Mouse (Mus musculus): ENCODE measurements around the gene Camsap2.

The Camsap2 gene

DNA sequence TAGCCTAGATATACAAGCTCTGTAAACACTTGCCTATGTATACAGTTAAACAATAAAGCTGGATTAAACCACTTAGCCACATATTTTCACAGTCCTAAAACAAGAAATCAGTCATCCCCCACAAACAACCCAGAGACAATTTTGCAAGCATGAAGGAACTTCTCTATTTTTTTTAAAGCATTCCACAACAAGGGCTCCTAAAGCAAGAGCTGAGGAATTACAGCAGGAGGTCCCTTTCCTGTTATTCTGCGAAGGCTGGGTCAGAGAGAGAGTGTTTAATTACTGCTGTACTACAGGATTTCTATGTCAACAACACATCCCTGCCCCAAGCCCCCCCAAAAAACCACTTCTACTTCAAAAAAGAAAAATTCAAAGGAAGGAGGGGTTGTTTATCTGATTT is 1.6 kb downstream of the Camsap2 start:
- DNase-seq (ENCODE audit: low spot score in 2 of 2): no peak

DNA sequence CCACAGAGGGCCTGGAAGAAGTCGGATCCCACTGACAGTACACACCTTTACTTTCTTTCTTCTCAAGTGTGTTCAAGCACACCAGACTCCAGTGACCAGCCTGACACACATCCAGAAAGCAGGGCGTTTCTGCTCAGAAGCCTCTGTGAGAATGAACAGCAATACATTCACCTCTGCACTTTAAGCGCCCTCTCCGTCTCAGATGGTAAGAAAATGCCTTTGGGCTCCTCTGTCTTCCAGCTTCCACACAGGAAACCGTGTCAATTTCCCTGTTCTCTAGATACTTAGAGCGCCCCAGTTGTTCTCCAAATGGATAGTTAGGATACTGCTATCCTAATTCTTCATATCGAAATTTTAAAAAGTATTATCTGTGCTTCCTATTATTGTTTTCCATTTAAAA is 2.2 kb downstream of the Camsap2 start:
- no peak for DNase-seq (ENCODE audit: low spot score in 2 of 2)

DNA sequence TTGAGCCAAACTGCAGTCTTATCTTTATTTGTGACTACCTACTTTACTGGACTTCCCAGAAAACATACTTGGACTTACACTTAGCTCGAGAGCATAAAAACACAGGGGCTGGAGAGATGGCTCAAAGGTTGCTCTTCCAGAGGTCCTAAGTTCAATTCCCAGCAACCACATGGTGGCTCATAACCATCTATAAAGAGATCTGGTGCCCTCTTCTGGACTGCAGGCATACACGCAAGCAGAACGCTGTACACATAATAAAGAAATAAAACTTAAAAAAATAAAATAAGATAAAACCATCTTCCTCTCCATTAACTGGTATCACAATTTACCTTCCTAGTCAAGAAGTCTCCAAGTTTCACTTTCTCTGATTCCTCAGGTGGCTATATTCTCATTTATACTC is 5.4 kb downstream of the Camsap2 start:
- DNase-seq (ENCODE audit: low spot score in 2 of 2): no peak

DNA sequence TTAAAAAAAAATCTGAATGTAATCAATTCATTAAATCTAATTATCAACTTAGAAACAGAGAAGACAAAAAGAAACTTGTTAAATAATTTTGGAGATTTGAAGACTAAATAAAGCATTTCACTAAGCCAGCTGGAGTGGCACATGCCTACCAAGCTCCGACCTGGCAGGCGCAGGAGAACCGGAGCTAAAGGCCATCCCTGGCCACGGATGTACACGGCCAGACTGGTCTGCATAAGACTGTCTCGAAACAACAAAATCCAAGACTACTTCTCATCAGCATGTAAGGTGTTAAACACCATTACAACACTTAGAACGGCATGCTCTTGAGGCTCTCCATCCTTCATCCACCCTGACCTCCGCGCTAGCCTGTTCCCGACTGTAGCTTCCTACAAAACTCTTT is 11.2 kb downstream of the Camsap2 start:
- DNase-seq (ENCODE audit: low spot score in 2 of 2): no peak

DNA sequence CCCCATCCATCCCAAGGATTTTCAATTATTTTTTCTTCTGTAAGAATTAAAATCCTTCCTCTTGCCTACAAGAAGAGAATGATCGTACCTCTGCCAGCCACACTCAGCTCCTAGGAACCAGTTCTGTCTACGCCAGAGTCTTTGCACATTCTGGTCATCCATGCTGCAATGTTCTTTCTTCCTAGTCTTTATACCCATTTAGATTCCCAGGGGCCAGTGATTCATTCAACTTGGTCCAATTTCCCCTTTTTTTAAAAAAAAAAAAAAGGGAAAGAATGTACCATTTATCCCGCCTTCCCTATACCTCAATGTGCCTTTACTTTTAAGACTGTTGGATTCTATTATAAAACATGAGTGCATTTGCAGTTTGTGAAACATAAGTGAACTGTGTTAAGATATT is 12.4 kb downstream of the Camsap2 start:
- no peak for DNase-seq (ENCODE audit: low spot score in 2 of 2)

DNA sequence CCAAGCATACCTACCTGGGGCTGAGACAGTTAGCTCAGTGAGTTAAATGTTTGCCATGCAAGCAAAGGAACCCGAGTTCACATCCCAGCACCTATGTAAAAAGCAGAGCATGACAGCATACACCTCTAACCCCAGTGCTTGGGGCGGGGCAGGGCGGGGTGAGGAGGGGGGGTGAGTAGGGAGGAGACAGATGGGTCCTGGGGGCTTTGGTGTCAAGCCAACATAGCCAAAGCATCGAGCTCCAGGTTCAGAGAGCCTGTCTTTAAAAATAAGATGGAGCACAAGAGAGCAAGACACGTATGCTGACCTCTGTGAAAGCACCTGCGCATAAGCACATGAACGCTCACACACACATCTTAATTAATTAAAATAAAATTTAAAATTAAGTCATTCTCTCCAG is 12.8 kb downstream of the Camsap2 start:
- no peak for DNase-seq (ENCODE audit: low spot score in 2 of 2)

DNA sequence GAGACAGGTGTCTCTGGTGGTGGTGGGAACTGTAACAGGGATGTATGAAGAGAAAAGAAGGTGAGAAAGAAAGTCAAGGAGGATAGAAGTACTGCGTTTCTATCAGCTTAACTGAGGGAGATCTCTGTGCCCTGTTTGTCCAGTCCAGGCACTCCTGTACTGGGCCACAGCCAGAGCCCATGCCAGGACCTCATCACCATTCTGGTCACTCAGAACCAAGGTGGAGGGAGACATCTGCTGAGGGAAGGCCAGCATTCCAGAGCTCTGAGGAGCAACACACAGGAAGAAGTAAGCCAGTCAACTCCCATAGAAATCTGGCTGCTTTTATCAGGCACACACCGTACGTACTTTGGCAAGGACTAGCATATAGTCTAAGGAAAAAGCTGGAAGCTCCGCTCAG is 14.1 kb downstream of the Camsap2 start:
- DNase-seq (ENCODE audit: low spot score in 2 of 2): no peak

DNA sequence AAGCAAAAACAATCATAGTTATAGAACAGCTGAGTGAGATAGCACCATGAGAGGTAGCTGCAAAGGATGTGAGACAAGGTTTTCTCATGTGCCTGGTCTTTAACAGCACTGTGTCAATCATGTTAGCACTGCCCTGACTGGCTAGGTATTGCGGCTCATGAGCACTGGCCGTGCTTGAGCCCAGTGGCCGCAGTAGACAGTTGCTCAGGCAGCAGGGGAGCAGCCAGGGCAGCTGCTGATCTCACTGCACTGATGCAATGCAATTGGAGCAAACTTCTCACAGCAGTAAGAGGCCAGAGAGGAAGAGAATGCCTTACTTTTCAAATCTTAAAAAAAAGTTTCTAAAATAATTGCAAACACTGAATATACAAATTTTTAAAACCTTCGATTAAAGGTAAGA is 16.5 kb downstream of the Camsap2 start:
- no peak for DNase-seq (ENCODE audit: low spot score in 2 of 2)

DNA sequence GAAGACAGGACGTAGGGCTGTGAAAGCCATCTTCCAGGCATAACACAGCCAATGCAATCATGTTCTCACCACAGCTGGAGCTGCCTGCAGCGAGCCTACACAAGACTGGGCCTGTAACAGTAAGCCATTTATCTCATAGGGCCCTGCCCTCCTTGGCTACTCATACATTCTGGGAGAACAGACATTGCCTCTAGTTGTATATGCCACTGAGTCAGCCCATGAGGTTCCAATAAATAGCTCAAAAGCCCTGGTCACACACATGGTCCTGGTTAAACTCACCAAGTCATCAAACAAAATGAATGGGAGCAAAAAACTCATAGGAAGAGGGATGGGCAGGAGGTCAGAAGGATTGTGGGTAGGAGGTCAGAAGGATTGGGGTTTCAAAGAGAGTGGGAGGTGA is 17.3 kb downstream of the Camsap2 start:
- no peak for DNase-seq (ENCODE audit: low spot score in 2 of 2)

DNA sequence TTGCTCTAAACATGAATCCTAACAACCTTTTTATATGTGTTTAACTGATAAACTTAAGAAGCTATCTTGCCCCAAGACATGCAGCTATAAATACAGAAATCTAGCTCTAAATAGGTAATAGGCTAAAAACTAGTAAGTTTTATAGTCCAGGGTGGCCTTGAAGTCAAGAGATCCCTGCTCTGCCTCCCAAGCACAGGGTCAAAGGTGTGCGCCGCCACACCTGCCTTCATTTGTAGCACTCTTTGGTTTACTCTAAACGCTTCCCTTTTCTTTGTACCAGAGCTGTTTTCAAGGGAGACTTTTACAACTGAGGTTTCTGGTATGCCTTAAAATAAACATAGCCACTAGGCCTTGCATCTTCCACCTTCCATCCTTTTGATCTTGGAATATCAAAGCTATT is 18.3 kb downstream of the Camsap2 start:
- DNase-seq (ENCODE audit: low spot score in 2 of 2): no peak

DNA sequence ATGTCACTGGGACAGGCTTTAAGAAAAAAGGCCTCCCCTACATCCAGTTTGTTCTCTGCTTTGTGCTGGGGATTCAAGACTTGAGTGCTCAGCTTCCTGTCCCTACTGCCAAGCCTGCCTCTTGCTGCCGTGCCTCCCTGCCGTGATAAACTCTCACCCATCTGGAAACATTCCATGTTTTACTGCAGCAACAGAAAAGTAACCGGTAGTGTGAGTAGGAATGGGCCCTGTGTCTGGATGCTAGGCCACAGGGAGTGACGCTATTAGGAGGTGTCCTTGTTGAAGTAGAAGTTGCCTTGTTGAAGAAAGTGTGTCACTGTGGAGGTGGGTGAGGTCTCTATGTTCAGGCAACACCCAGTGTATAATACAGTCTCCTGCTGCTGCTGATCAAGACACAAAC is 20.0 kb downstream of the Camsap2 start:
- no peak for DNase-seq (ENCODE audit: low spot score in 2 of 2)

DNA sequence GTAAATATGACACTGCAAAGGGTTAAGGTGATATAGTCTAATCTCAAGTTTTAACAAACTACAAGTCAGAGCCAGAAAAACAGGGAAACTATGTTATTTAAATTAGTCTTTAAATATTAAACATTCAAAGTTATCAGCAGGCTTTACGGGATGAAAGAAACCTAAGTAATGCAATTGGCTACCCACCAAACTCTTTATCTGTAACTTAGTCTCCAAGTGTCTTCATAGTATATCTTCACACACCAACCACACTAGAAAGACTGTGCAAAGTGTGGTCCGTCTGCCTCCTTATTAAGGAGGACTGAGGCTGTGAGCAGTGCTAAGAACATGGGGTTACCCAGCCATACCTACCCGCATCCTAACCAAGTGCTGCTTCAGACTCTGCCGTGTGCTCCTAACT is 23.6 kb downstream of the Camsap2 start:
- no peak for DNase-seq (ENCODE audit: low spot score in 2 of 2)

DNA sequence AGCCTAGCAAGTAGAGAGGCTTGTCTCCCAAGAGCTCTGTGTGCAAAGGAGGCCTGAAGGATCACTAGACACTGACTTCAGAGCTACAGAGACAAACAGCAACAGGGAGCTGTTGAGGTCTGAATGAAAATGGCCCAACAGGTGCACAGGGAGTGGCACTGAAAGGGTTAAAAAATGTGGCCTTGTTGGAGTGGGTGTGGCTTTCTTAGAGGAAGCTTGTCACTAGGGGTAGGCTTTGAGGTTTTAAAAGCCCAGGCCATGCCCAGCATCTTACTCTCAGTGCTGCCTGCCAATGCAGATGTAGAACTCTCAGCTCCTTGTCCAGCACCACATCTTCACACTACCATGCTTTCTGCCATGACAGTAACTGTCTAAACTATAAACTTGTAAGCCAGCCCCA is 29.6 kb downstream of the Camsap2 start:
- no peak for DNase-seq (ENCODE audit: low spot score in 2 of 2)

DNA sequence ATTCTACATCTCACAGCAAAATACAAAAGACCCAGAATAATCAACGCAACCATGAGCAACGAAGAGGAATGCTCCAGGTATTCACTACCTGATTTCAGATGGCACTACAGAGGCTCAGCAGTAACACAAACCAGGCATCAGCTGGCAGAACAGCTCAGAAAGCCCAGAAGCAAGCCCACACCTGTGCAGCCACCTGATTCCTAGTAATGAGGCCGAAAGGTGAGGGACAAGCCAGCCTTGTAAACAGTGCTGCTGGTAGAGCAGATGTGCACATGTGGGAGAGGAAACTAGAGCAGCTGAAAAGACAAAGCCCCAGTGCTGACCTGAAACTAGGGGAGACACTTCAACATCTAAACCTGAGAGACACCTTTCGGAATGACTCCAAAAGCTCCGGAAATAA is 36.7 kb downstream of the Camsap2 start:
- DNase-seq (ENCODE audit: low spot score in 2 of 2): no peak

DNA sequence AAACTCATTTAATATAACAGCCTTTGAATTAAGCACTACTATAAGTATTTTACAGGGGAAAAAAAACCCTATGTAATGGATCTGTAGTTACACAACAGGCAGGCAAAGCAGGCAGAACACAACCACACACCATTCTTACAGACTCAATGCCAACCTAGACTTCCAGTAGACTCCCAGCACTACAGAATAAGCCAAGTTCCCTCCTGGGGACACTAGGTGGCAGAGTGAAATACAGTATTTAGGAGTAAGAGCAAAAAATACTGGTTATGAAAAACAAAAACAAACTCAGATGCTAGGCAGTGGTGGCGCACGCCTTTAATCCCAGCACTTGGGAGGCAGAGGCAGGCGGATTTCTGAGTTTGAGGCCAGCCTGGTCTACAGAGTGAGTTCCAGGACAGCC is 39.5 kb downstream of the Camsap2 start:
- peak in 1 of 2 experiments; percentile 14 for DNase-seq (ENCODE audit: low spot score in 2 of 2)

DNA sequence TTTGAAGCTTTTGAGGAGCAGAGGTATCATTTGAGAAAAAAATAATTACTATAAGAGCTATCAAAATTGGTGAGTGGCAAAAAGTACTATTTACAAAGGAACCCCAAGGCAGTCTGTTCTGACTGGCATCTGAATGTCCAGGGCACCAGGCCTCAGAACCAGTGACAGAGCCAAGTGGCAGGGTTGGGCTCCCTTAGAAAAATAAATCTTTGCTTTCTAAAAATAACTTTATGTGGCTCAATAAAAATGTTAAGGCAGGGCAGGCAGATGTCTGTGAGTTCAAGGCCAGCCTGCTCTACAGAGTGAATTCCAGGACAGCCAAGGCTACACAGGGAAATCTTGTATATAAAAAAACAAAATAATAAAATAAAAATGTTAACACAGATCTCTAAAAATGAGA is 51.9 kb downstream of the Camsap2 start:
- no peak for DNase-seq (ENCODE audit: low spot score in 2 of 2)

DNA sequence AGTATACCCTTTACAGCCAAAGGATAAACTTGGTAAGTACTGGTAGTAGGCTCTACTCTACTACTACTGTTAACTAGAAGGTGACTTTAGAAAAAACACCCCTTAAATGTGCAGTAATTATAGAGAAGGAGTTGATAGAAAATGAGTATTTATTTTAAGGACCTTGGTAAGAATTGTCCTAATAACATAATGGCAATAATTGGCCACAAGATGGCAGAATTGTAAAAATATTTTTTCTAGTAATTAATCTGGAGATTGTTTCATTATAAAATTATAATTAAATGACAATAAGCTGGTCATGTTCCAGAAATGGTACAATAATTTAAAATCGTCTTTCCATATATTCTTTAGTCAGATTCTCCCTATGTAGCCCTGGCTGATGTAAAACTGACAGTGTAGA is 56.1 kb downstream of the Camsap2 start:
- no peak for DNase-seq (ENCODE audit: low spot score in 2 of 2)

DNA sequence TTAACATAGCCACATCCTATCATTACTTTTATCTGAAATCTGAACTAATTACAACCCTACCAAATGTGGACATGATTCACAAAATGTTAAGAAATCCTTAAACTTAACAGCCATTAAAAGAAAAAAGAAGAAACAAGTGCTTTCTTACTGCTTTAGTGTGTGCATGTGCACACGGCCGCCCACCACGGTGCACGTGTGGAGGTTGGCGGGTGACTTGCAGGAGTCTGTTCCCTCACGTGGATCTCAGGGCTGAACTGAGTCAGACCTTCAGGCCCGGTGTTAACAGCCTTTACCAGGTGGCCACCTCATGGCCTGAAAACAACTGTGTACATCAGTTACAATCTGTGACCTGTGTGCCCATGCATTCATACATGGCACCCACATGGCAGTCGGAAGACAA is 68.5 kb downstream of the Camsap2 start:
- no peak for DNase-seq (ENCODE audit: low spot score in 2 of 2)

DNA sequence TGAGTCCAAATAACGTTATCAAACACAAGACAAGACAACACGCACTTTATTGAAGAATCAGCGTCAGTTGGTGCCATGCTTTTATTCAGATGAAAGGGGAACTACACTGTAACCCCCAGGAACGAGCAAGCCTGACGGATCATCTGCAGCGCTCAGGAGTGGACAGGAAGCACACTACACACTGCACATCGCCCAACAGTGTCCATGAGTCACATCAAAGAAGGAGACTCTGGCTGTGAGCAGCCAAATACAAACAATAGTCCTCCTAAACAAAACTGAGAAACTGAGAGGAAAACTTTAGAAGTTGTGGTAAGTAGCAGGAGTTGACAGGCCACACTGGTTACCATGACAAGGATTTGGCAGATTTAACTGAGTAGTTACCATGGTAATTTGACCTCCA is 77.7 kb downstream of the Camsap2 start:
- DNase-seq (ENCODE audit: low spot score in 2 of 2): no peak

DNA sequence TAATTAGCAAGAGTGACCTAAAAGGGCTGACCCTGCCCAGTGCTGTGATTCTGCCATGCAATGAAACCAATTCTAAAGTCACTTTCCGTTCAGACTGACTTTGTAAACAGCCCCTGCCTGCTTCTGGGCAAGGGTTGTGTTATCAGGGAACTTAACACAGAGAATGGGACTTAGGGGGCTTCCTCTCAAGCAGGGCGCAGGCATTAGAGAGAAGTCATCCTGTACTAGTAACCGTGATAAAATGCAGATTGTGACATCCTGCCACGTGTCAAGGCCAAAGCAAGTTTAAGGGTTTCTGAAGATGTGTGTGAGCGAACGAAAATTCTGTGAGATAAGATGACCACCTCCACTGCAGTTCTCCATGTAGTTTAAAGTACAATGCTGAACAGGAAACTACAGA is 79.8 kb downstream of the Camsap2 start:
- DNase-seq (ENCODE audit: low spot score in 2 of 2): no peak

DNA sequence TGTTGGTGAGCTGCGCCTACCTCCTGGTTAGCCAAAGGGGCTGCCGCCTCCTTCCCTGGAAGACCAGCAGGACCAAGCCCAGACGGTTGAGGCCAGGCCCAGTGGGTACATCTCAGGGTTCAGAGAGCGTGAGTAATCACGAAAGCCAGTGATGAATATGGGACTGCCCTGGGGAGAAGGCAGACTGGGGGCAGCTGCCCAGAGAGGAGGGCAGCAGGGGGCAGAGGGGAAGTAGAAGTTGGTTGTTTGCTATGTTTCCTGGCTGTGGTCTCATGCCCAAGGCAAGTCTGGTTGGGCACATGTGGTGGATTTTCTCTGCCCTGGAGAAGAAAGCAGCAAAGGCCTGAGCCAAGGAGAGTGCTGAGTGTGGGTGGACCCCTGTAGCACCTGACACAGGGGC is 82.5 kb downstream of the Camsap2 start:
- no peak for DNase-seq (ENCODE audit: low spot score in 2 of 2)

DNA sequence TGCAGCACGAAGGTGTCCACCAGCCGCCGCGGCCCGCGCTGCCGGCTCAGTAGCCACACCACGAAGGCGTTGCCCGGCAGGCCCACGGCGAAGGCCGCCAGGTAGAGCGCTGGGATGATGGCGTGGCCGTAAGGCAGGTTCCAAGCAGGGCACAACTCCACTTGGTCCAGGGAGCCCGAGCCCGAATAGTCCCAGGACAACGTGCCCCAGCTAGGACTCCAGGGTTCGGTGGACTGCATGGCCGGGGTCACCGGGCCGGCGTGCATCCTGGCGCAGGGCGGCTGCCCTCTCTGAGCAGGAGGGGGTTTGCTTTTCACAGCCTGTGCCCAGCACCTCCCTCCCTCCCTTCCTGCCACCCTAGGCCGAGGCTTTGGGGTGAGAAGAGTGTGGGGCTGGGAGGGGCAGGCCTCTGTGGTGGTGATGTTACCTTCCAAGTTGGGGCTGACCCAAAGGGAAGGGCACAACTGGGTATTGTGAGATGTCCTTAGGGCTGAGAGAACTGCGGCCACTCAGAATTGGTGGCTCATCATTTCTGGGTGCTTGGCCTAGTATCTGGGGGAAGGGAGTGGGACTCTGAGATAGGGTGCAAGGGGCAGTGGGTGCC is 85.2 kb downstream of the Camsap2 start, which contains the start of gene Gpr25:
Gene Gpr25, minus strand, starts transcription at position 239 of the 604 bp plus-strand sequence.
- no peak for DNase-seq (ENCODE audit: low spot score in 2 of 2)

DNA sequence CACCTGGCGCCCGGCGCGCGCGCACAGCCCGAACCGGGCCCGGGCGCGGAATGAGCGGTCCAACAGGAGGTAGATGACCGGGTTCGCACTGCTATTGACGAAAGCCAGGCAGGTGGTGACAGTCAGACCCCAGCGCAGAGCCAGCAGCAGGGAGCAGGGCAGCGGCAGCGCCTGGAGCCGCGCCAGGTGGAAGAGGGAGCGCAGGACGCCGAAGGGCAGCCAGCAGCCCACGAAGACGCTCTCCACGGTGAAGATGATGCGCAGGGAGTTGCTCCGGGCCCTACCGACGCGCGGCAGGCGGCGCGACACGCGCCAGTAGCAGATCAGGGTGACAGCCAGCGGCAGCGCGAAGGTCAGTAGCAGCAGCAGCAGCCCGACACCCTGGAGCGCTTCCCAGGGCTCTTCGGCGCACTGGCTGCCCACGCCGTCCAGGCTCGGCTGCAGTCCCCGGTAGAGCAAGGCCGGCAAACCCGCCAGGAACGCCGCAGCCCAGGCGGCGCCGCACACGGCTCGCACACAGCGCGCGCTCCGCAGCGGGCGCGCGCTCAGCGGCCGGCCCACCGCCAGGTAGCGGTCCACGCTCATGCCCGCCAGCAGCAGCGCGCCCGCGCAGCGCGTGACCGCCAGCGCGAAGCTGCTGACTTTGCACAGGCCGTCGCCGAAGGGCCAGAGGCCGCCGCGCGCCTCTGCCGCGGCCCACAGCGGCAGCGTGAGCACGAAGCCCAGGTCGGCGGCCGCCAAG is 85.8 kb downstream of the Camsap2 start:
- no peak for DNase-seq (ENCODE audit: low spot score in 2 of 2)

DNA sequence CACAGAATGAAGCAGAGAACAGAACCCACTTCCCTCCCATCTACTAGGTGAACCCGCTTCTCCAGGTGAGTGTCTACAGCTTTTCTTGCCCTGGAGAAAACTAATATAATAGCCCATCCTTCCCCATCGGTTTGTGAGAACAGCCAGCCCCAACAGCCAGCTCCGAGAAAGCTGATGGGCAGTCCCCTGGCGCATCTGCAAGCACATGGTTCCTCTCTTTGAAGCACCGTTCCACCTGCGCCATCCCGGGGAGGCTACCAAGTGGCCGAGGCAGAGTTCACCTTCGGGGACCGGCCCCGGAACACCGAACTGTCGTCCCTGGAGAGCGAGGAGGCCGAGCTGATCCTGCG is 86.4 kb downstream of the Camsap2 start:
- no peak for DNase-seq (ENCODE audit: low spot score in 2 of 2)
